Mouse (Mus musculus) gonadal fat pad, adult 2 months (tissue): ENCODE results near the gene Snrnp48. TPM values are rescaled to one million over a fixed set of nuclear protein-coding genes. Genes with fewer than 3 reads are reported as not detected.

Experiments
- DNase-seq: peaks from one replicate; pipeline ENCODE4 v3.0.0-alpha.2; 2012; ENCODE audit warnings: low read depth
- polyA plus RNA-seq: library from polyadenylated mRNA; depleted of rRNA; stranded (reverse); fragments of >200 nt; gene quantifications from 2 replicates; pipeline ENCODE4 v1.2.3, GENCODE M21; 2012; rRNA removed

The Snrnp48 gene
- polyA plus RNA-seq, 1 experiment = 24.6 TPM

- no peak for DNase-seq
Measured at GRCm38 (mm10) chr13:38269055-38269692, 64.4 kb downstream of the Snrnp48 start.

- no peak for DNase-seq
Measured at GRCm38 (mm10) chr13:38272624-38273023, 67.9 kb downstream of the Snrnp48 start.

Other genes starting within 250 kb of the Snrnp48 start
- 17.2 and 21.7 TPM in 2 replicates for gene Ssr1, start 210.7 kb upstream of the Snrnp48 start, polyA plus RNA-seq
- gene Riok1, start 167.9 kb upstream of the Snrnp48 start, polyA plus RNA-seq = 14.6 and 18.2 TPM in 2 replicates
- 0.57 and 0.99 TPM in 2 replicates for gene Cage1, start 167.9 kb upstream of the Snrnp48 start, polyA plus RNA-seq
- gene Dsp, start 53.6 kb upstream of the Snrnp48 start, polyA plus RNA-seq = 11.0 and 24.2 TPM in 2 replicates
- gene Bmp6, start 140.2 kb downstream of the Snrnp48 start, polyA plus RNA-seq = 14.3 and 15.6 TPM in 2 replicates